ENCODE assay signal across 15 mouse cellular contexts in the genomic region with DNA sequence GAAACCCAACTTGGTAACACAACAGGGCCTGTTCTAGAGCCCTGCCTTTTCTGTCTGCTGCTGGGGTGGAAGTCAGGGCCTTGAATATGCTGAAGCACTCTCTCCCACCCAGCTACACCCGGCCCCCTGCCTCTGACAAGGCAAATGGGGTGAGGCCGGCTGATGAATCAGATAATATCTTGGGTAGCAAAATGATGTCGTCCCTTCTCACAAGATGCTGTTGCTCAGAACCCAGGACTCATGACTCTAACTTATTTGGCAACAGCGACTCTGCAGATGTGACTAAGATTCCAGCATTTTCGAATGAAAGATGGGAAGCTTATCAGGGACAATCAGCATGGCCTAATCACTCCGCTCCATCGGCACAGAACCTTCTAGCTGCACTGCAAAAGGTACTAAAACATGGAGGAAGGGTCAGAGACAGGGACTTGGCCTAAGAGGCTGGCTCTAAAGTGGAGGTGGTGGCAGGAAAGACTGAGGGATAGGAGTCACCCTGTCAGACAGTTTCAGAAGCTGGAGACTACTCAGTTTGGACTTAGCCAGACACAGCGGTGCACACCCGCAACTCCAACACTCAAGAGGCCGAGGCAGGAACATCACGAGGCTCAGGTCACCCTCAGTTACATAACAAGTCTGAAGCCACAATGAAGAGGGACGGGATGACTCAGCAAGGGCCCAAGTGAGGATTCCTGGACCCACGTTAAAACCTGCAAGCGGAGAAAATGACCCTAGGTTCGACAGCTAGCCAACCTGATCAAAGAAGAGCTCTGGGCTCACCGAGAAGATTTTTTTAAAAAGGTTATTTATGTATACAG. TPM values are rescaled to one million over a fixed set of nuclear protein-coding genes. Genes with fewer than 3 reads are reported as not detected.
DNase-seq lines count a peak whose midpoint lies in the region; ATAC-seq and TF ChIP-seq lines count a peak whose summit lies in the region.
"Had no signal": no experiment of that assay in that cellular context is flagged by ENCODE, and none has a peak within 500 bp of the region (broad histone marks: within the 10 kb centered on the region; RNA-seq: fewer than 3 reads in every experiment).

No protein-coding gene starts in this region.

- H3K36me3 ChIP-seq in embryonic facial prominence, embryonic 13.5 days = peaks cover 8% of the 10 kb centered on the region
- H3K36me3 ChIP-seq in embryonic facial prominence, embryonic 10.5 days (replicated peaks) = peaks cover 80% of the 10 kb centered on the region
- 0 out of 2 replicates have a peak, but pooled peaks cover 2% of the 10 kb centered on the region for H3K36me3 ChIP-seq in midbrain, embryonic 11.5 days (ENCODE audit: control insufficient read depth, insufficient read depth, low read length)
- H3K36me3 ChIP-seq in midbrain, postnatal 0 days (ENCODE audit: insufficient read depth, low read length) = peaks cover 4% of the 10 kb centered on the region
- H3K36me3 ChIP-seq in embryonic facial prominence, embryonic 15.5 days = peaks cover 8% of the 10 kb centered on the region
- H3K36me3 ChIP-seq in neural tube, embryonic 15.5 days = peaks cover 8% of the 10 kb centered on the region; the same call in 1 of the 2 replicates

- H3K4me1 ChIP-seq in embryonic facial prominence, embryonic 13.5 days = peaks cover 37% of the 10 kb centered on the region
- peaks cover 47% of the 10 kb centered on the region for H3K4me1 ChIP-seq in embryonic facial prominence, embryonic 10.5 days
- H3K4me1 ChIP-seq in midbrain, embryonic 11.5 days (ENCODE audit: control insufficient read depth, insufficient read depth, low read length) = peaks cover 7% of the 10 kb centered on the region
- H3K4me1 ChIP-seq in midbrain, postnatal 0 days (ENCODE audit: insufficient read depth, low read length) = peaks cover 6% of the 10 kb centered on the region
- peaks cover 48% of the 10 kb centered on the region for H3K4me1 ChIP-seq in embryonic facial prominence, embryonic 15.5 days
- H3K4me1 ChIP-seq in neural tube, embryonic 15.5 days = peaks cover 33% of the 10 kb centered on the region

- H3K27me3 ChIP-seq in embryonic facial prominence, embryonic 13.5 days = no peaks in the 10 kb centered on the region
- H3K27me3 ChIP-seq in embryonic facial prominence, embryonic 10.5 days (replicated peaks; ENCODE audit: low read depth, poor library complexity, severe bottlenecking) = no peaks in the 10 kb centered on the region
- no peaks in the 10 kb centered on the region for H3K27me3 ChIP-seq in midbrain, embryonic 11.5 days (ENCODE audit: control insufficient read depth, insufficient read depth, low read length)
- no peaks in the 10 kb centered on the region for H3K27me3 ChIP-seq in midbrain, postnatal 0 days (ENCODE audit: insufficient read depth, low read length)
- no peaks in the 10 kb centered on the region for H3K27me3 ChIP-seq in embryonic facial prominence, embryonic 15.5 days
- no peaks in the 10 kb centered on the region for H3K27me3 ChIP-seq in neural tube, embryonic 15.5 days (replicated peaks)
- H3K27me3 ChIP-seq: liver, embryonic 15.5 days; megakaryocyte, embryonic 14.5 days had no signal

- H3K4me3 ChIP-seq in embryonic facial prominence, embryonic 13.5 days = no peak overlapping the region
- no peak overlapping the region for H3K4me3 ChIP-seq in embryonic facial prominence, embryonic 10.5 days
- H3K4me3 ChIP-seq in midbrain, embryonic 11.5 days (ENCODE audit: low read depth, low read length) = no peak overlapping the region
- no peak overlapping the region for H3K4me3 ChIP-seq in midbrain, postnatal 0 days (ENCODE audit: low read depth, low read length)
- H3K4me3 ChIP-seq in embryonic facial prominence, embryonic 15.5 days (replicated peaks) = no peak overlapping the region
- no peak overlapping the region for H3K4me3 ChIP-seq in neural tube, embryonic 15.5 days (replicated peaks)
- H3K4me3 ChIP-seq: heart, embryonic 10.5 days; left cerebral cortex, adult 2 months; liver, embryonic 15.5 days had no signal

- no peaks in the 10 kb centered on the region for H3K9me3 ChIP-seq in embryonic facial prominence, embryonic 13.5 days
- no peaks in the 10 kb centered on the region for H3K9me3 ChIP-seq in embryonic facial prominence, embryonic 10.5 days
- H3K9me3 ChIP-seq in midbrain, embryonic 11.5 days (ENCODE audit: control insufficient read depth, low read length) = no peaks in the 10 kb centered on the region
- no peaks in the 10 kb centered on the region for H3K9me3 ChIP-seq in midbrain, postnatal 0 days (ENCODE audit: low read length)
- H3K9me3 ChIP-seq in embryonic facial prominence, embryonic 15.5 days (replicated peaks) = no peaks in the 10 kb centered on the region
- no peaks in the 10 kb centered on the region for H3K9me3 ChIP-seq in neural tube, embryonic 15.5 days (replicated peaks)
- H3K9me3 ChIP-seq: heart, embryonic 10.5 days; liver, embryonic 15.5 days; megakaryocyte, embryonic 14.5 days had no signal

- no peak for DNase-seq in embryonic facial prominence, embryonic 10.5 days (ENCODE audit: low spot score)
- peak; percentile 49 for DNase-seq in midbrain, embryonic 11.5 days (ENCODE audit: low spot score, missing footprints)
- no peak for DNase-seq in midbrain, postnatal 0 days (ENCODE audit: low spot score)
- DNase-seq in yolk sac, embryonic 10.5 days (ENCODE audit: low spot score) = peak; percentile 42
- DNase-seq in thymus, postnatal 25 days = no peak
- DNase-seq: cerebellum, adult 11 months; right cerebral cortex, postnatal 4 days had no signal

- no peak overlapping the region for H3K4me2 ChIP-seq in embryonic facial prominence, embryonic 13.5 days
- H3K4me2 ChIP-seq in midbrain, embryonic 11.5 days = no peak overlapping the region
- no peak overlapping the region for H3K4me2 ChIP-seq in midbrain, postnatal 0 days (ENCODE audit: low read depth, low read length, poor library complexity, severe bottlenecking)
- no peak overlapping the region for H3K4me2 ChIP-seq in embryonic facial prominence, embryonic 15.5 days (replicated peaks)
- no peak overlapping the region for H3K4me2 ChIP-seq in neural tube, embryonic 15.5 days
- H3K4me2 ChIP-seq: liver, embryonic 15.5 days had no signal

- H3K9ac ChIP-seq in embryonic facial prominence, embryonic 13.5 days = peak overlapping the region; percentile 33; the same call in 1 of the 2 replicates
- no peak overlapping the region for H3K9ac ChIP-seq in midbrain, embryonic 11.5 days (ENCODE audit: low read length)
- H3K9ac ChIP-seq in midbrain, postnatal 0 days (replicated peaks; ENCODE audit: low read length, poor library complexity, severe bottlenecking) = no peak overlapping the region
- no peak overlapping the region for H3K9ac ChIP-seq in embryonic facial prominence, embryonic 15.5 days
- no peak overlapping the region for H3K9ac ChIP-seq in neural tube, embryonic 15.5 days (replicated peaks)
- H3K9ac ChIP-seq: liver, embryonic 15.5 days had no signal

- 75% methylated on average over 16 of the region's 16 CpGs for WGBS in embryonic facial prominence, embryonic 13.5 days
- 87% methylated on average over 16 of the region's 16 CpGs for WGBS in embryonic facial prominence, embryonic 10.5 days
- 89% methylated on average over 16 of the region's 16 CpGs for WGBS in midbrain, embryonic 11.5 days
- 87% methylated on average over 16 of the region's 16 CpGs for WGBS in midbrain, postnatal 0 days
- WGBS in embryonic facial prominence, embryonic 15.5 days = 72% methylated on average over 16 of the region's 16 CpGs
- WGBS in neural tube, embryonic 15.5 days = 86% methylated on average over 16 of the region's 16 CpGs

- no peak for TF ChIP-seq CTCF in midbrain, postnatal 0 days (IDR thresholded peaks at IDR 0.05)

- ATAC-seq in embryonic facial prominence, embryonic 13.5 days (ENCODE audit: insufficient number of reproducible peaks, insufficient read depth, low FRiP score, low TSS enrichment, low read depth) = no peak
- ATAC-seq in midbrain, embryonic 11.5 days (ENCODE audit: low FRiP score) = no peak
- ATAC-seq in midbrain, postnatal 0 days (ENCODE audit: low FRiP score) = no peak
- no peak for ATAC-seq in embryonic facial prominence, embryonic 15.5 days (ENCODE audit: insufficient number of reproducible peaks, low FRiP score, low TSS enrichment, low read depth)
- no peak for ATAC-seq in neural tube, embryonic 15.5 days (ENCODE audit: low FRiP score)
- ATAC-seq: inflammation-experienced regulatory T-cells, adult 6 months had no signal

- H3K27ac ChIP-seq in embryonic facial prominence, embryonic 13.5 days = 0 out of 2 replicates have a peak overlapping the region, but pooled peaks have one; percentile 8
- no peak overlapping the region for H3K27ac ChIP-seq in embryonic facial prominence, embryonic 10.5 days (replicated peaks)
- H3K27ac ChIP-seq in midbrain, embryonic 11.5 days (ENCODE audit: low read depth, low read length) = no peak overlapping the region
- H3K27ac ChIP-seq in midbrain, postnatal 0 days (ENCODE audit: low read depth, low read length) = no peak overlapping the region
- peak overlapping the region; percentile 49; the same call in 1 of the 2 replicates for H3K27ac ChIP-seq in embryonic facial prominence, embryonic 15.5 days (replicated peaks)
- H3K27ac ChIP-seq in neural tube, embryonic 15.5 days (replicated peaks) = no peak overlapping the region
- H3K27ac ChIP-seq: heart, embryonic 10.5 days; left cerebral cortex, adult 2 months; liver, embryonic 15.5 days had no signal

RNA-seq across cellular contexts. Expression of a gene that starts 13.4 kb away (rescaled TPM):
- polyA plus RNA-seq in embryonic facial prominence, embryonic 13.5 days (2015; fragmentation: Nextera tagmentation; extraction: Ambion mirVana) = 102 and 109 TPM in 2 replicates
- polyA plus RNA-seq in embryonic facial prominence, embryonic 10.5 days (2016; fragmentation: Nextera tagmentation; extraction: Ambion mirVana) = 168 and 176 TPM in 2 replicates
- polyA plus RNA-seq in midbrain, embryonic 11.5 days (2014; fragmentation: Nextera tagmentation; extraction: Ambion mirVana) = 67.4 and 73.3 TPM in 2 replicates
- total RNA-seq in midbrain, postnatal 0 days (2014; rRNA removed) = 94.6 and 97.7 TPM in 2 replicates
- polyA plus RNA-seq in midbrain, postnatal 0 days (2015; fragmentation: Nextera tagmentation; extraction: Ambion mirVana) = 40.8 and 42.1 TPM in 2 replicates
- 77.2 and 78.4 TPM in 2 replicates for polyA plus RNA-seq in embryonic facial prominence, embryonic 15.5 days (2015; fragmentation: Nextera tagmentation; extraction: Ambion mirVana)
- 51.6 and 60.8 TPM in 2 replicates for polyA plus RNA-seq in neural tube, embryonic 15.5 days (2015; fragmentation: Nextera tagmentation; extraction: Ambion mirVana)

RNA-seq across cellular contexts. Expression of a gene that starts 30.3 kb away (rescaled TPM):
- polyA plus RNA-seq in embryonic facial prominence, embryonic 13.5 days (2015; fragmentation: Nextera tagmentation; extraction: Ambion mirVana) = 67.8 and 71.5 TPM in 2 replicates
- polyA plus RNA-seq in embryonic facial prominence, embryonic 10.5 days (2016; fragmentation: Nextera tagmentation; extraction: Ambion mirVana) = 38.2 and 42.8 TPM in 2 replicates
- polyA plus RNA-seq in midbrain, embryonic 11.5 days (2014; fragmentation: Nextera tagmentation; extraction: Ambion mirVana) = 18.1 and 20.1 TPM in 2 replicates
- total RNA-seq in midbrain, postnatal 0 days (2014; rRNA removed) = 4.7 and 7.3 TPM in 2 replicates
- polyA plus RNA-seq in midbrain, postnatal 0 days (2015; fragmentation: Nextera tagmentation; extraction: Ambion mirVana) = 5.5 and 7.2 TPM in 2 replicates
- 61.8 and 68.5 TPM in 2 replicates for polyA plus RNA-seq in embryonic facial prominence, embryonic 15.5 days (2015; fragmentation: Nextera tagmentation; extraction: Ambion mirVana)
- polyA plus RNA-seq in neural tube, embryonic 15.5 days (2015; fragmentation: Nextera tagmentation; extraction: Ambion mirVana) = 8.8 and 17.9 TPM in 2 replicates

RNA-seq across cellular contexts. Expression of a gene that starts 47.9 kb away (rescaled TPM):
- 292 and 343 TPM in 2 replicates for polyA plus RNA-seq in embryonic facial prominence, embryonic 13.5 days (2015; fragmentation: Nextera tagmentation; extraction: Ambion mirVana)
- 411 and 431 TPM in 2 replicates for polyA plus RNA-seq in embryonic facial prominence, embryonic 10.5 days (2016; fragmentation: Nextera tagmentation; extraction: Ambion mirVana)
- polyA plus RNA-seq in midbrain, embryonic 11.5 days (2014; fragmentation: Nextera tagmentation; extraction: Ambion mirVana) = 348 and 354 TPM in 2 replicates
- total RNA-seq in midbrain, postnatal 0 days (2014; rRNA removed) = 95.7 and 102 TPM in 2 replicates
- 227 and 232 TPM in 2 replicates for polyA plus RNA-seq in midbrain, postnatal 0 days (2015; fragmentation: Nextera tagmentation; extraction: Ambion mirVana)
- 305 and 312 TPM in 2 replicates for polyA plus RNA-seq in embryonic facial prominence, embryonic 15.5 days (2015; fragmentation: Nextera tagmentation; extraction: Ambion mirVana)
- 260 and 274 TPM in 2 replicates for polyA plus RNA-seq in neural tube, embryonic 15.5 days (2015; fragmentation: Nextera tagmentation; extraction: Ambion mirVana)

RNA-seq across cellular contexts. Expression of a gene that starts 56.3 kb away (rescaled TPM):
- 142 TPM in 2 replicates for polyA plus RNA-seq in embryonic facial prominence, embryonic 13.5 days (2015; fragmentation: Nextera tagmentation; extraction: Ambion mirVana)
- 154 and 161 TPM in 2 replicates for polyA plus RNA-seq in embryonic facial prominence, embryonic 10.5 days (2016; fragmentation: Nextera tagmentation; extraction: Ambion mirVana)
- polyA plus RNA-seq in midbrain, embryonic 11.5 days (2014; fragmentation: Nextera tagmentation; extraction: Ambion mirVana) = 120 and 121 TPM in 2 replicates
- 62.9 and 80.9 TPM in 2 replicates for total RNA-seq in midbrain, postnatal 0 days (2014; rRNA removed)
- polyA plus RNA-seq in midbrain, postnatal 0 days (2015; fragmentation: Nextera tagmentation; extraction: Ambion mirVana) = 105 TPM in 2 replicates
- polyA plus RNA-seq in embryonic facial prominence, embryonic 15.5 days (2015; fragmentation: Nextera tagmentation; extraction: Ambion mirVana) = 122 and 126 TPM in 2 replicates
- polyA plus RNA-seq in neural tube, embryonic 15.5 days (2015; fragmentation: Nextera tagmentation; extraction: Ambion mirVana) = 114 and 123 TPM in 2 replicates

RNA-seq across cellular contexts. Expression of a gene that starts 58.3 kb away (rescaled TPM):
- polyA plus RNA-seq in embryonic facial prominence, embryonic 13.5 days (2015; fragmentation: Nextera tagmentation; extraction: Ambion mirVana) = 86.2 and 87.6 TPM in 2 replicates
- polyA plus RNA-seq in embryonic facial prominence, embryonic 10.5 days (2016; fragmentation: Nextera tagmentation; extraction: Ambion mirVana) = 99.2 and 100 TPM in 2 replicates
- 52.3 and 57.1 TPM in 2 replicates for polyA plus RNA-seq in midbrain, embryonic 11.5 days (2014; fragmentation: Nextera tagmentation; extraction: Ambion mirVana)
- total RNA-seq in midbrain, postnatal 0 days (2014; rRNA removed) = 42.0 and 52.6 TPM in 2 replicates
- 37.9 and 39.9 TPM in 2 replicates for polyA plus RNA-seq in midbrain, postnatal 0 days (2015; fragmentation: Nextera tagmentation; extraction: Ambion mirVana)
- 83.2 and 89.9 TPM in 2 replicates for polyA plus RNA-seq in embryonic facial prominence, embryonic 15.5 days (2015; fragmentation: Nextera tagmentation; extraction: Ambion mirVana)
- polyA plus RNA-seq in neural tube, embryonic 15.5 days (2015; fragmentation: Nextera tagmentation; extraction: Ambion mirVana) = 49.7 and 57.3 TPM in 2 replicates

Comparison
In these comparisons a context has a peak if more than half of its experiments do, and no peak if none do; other contexts are left out.
1. H3K27ac ChIP-seq: peak in embryonic facial prominence, embryonic 13.5 days (single experiment) and embryonic facial prominence, embryonic 15.5 days (single experiment); none in embryonic facial prominence, embryonic 10.5 days (single experiment), midbrain, embryonic 11.5 days (single experiment), midbrain, postnatal 0 days (single experiment) and neural tube, embryonic 15.5 days (single experiment).
2. DNase-seq: peak in midbrain, embryonic 11.5 days (single experiment) and yolk sac, embryonic 10.5 days (single experiment); none in embryonic facial prominence, embryonic 10.5 days (single experiment), midbrain, postnatal 0 days (single experiment) and thymus, postnatal 25 days (single experiment).